Mouse (Mus musculus) kidney, adult 11 months (tissue): ENCODE results near the gene Cct8l1.

Source experiments
- DNase-seq: peaks from one replicate; pipeline ENCODE4 v3.0.0; 2022

Gene Cct8l1

GRCm38 (mm10) chr5:25530629-25531028 lies 14.8 kb downstream of the Cct8l1 start:
- DNase-seq, result no peak

DNA sequence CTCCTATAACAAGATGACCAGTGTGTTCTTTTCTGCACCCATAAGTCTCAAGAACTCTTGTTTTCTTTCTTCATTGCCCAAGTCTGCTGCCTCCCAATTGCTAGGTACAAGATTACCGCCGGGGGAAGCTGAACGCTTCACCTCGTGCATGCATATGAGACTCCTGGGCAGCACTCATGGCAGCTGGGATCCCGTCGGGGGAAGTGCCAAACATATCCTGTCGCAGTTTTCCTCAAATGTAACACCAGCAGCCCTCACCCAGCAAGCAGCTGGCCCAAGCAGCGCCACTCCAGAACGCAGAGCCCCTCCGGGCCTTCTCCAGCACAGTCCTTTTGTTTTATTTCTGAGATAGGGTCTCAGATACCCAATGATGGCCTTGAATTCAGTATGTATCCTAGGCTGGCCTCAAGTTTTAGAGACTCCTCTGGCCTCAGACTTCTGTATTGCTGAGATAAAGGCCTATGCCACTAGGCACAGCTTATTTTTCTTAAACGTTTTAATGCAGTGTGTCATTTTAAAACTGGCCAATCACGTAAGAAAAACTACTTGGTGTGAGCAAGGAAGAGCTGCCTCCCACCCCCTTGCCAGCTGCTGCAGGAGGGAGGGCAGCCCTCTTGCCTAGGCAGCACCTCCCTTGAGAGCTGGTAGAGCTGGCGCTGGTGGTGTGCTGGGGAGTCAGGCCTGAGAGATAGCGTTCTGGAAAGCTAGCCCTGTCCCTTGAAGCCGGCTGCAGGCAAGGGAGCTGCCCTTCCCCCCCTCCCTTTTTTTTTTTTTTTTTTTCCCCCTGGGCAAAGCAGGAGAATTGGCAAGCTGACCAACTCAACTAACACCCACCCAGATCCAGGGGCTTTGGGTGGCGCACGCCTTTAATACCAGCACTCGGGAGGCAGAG lies 16.6 kb downstream of the Cct8l1 start:
- no peak for DNase-seq

DNA sequence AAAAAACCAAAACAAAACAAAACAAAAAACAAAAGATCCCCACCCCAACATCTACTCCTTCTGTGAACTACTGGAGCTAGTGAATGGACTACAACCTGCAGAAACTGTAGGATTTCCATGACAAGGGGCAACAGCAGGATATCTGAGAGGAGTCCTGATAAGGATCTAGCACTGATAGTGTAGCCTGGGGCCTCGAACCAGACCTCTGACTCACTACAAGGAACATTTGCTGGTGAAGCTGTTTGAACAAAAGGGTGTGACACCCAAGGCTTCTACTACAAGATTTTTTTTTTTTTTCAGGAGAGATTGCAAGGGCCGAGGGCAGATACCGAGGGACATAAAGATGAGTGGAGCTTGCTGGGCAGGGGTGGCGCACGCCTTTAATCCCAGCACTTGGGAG lies 17.4 kb downstream of the Cct8l1 start:
- no peak for DNase-seq

DNA sequence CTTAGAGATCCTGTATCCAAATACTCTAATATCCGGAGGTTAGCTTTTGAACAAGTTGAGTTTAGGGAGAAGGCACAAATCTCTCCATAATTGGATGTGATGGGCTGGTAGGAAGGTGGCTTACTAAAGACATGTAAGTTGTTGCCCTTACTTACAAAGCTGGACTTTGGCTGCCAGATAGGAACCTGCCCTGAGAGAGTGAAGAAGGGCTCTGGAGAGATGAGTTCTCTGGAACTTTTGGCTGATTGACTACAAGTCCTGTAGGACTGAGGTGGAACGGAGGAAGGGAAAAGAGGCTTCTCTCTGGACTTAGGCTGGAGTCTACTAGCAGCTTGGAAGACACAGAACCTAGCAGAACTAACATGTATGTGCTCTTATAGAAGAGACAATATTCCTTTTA lies 19.7 kb downstream of the Cct8l1 start:
- no peak for DNase-seq

DNA sequence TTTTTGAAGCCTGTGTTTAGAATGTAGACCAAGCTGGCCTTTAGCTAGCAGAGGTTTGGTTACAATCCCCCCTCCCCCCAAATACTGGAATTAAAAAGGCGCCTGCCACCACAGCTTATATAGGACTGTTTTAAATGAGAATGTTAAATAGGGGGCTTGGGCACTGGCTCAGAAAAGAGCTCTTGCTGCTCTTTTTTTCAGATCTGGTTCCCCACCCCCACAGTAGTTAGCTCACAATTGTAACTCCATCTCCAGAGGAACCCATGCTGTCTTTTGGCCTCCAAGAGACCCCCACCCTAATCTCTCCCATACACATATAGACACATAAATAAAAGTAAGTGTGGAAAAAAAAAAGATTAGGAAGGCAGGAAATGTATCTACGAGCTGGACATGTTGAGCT lies 20.6 kb downstream of the Cct8l1 start:
- no peak for DNase-seq

DNA sequence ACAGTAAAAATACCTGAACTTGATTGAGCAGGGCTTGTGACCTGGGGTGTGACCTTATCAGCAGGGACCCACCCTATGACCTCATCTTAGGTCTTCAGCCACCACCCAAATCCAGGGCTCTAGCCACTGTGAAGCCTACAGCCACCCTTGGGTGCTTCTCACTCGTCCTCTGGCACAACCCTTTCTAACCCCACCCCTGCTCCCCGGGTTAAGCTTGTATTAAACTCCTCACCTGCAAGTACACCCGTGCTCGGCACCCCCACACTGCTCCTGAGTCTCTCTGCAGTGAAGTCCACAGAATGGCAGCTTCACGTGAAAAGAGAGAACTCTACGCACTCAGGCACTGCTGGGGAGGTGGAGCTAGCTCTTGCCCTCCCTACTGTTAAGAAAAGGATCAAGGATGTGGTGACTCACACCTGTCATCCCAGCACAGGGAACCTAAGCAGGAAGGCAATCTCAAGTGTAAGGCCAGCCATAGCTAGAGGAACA lies 21.1 kb downstream of the Cct8l1 start:
- DNase-seq, result no peak

GRCm38 (mm10) chr5:25540412-25540811 lies 24.5 kb downstream of the Cct8l1 start:
- no peak for DNase-seq

GRCm38 (mm10) chr5:25540921-25541320 lies 25.1 kb downstream of the Cct8l1 start:
- DNase-seq, result no peak

DNA sequence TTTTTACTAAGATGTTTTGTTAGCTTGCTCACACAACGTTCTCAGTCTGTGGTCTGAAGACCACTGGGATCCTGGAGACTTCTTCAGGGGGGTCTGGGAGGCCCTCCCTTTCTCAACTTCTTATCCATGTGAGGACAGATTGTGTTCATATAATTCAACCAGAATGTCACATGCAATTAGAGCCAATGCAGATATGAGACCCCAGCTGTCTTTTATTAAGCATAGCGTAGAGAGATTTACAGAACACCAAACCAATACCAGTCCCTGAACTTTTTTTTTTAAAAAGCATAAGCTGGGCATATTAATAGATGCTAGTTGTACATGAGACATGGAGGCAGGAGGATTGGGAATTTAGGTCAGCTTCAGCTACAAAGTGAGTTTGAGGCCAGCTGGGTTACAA lies 25.8 kb downstream of the Cct8l1 start:
- DNase-seq, result no peak

DNA sequence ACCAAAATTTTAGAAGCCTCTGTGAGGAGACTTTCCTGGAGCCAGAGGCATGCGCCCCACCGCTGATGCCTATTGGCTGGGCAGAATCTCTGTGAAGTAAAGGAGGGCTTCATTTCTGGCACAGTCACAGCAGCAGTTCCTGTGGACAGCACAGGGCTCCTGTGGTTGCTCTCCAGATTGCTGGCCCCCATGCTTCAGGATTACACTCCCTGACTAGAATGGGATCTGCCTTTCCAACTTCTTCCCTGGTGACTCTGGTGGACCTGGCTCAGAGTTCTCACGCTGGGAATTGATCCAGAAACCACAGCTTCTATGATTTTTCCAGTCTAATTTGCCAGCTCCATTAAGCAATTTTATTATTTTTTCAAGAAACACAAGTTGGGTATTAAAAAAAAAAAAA lies 28.2 kb downstream of the Cct8l1 start:
- DNase-seq, result no peak

DNA sequence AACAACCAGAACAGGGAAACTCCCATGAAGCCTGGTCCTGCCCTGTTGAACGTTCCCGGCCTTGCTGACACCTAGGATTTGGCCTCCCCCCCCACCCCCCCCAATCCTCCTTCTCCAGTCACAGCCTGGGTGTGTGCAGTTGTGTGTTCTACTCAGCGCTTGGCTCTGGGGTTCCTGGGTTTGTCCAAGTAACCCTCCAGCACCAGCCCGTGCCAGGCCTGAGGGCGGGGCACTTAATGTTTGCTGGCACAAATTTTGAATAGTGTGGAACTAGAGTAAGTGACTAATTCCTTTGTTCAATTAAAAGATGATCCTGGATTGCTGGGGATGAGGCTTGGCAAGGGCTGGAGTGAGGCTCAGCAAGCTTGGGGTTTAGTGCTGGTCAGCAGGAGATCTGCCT lies 28.7 kb downstream of the Cct8l1 start:
- DNase-seq, result no peak

DNA sequence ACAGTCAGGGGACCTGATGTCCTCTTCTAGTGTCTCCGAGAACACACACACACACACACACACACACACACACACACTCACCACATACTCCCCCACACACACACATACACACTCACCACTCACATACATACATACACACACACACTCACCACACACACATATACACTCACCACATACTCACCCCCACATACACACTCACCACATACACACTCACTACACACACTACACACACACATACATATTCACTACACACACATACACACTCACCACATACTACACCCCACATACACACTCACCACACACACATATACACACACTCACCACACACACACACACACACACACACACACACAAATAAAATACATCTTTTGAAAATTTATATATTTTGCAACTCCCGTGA lies 31.0 kb downstream of the Cct8l1 start:
- DNase-seq, result no peak

DNA sequence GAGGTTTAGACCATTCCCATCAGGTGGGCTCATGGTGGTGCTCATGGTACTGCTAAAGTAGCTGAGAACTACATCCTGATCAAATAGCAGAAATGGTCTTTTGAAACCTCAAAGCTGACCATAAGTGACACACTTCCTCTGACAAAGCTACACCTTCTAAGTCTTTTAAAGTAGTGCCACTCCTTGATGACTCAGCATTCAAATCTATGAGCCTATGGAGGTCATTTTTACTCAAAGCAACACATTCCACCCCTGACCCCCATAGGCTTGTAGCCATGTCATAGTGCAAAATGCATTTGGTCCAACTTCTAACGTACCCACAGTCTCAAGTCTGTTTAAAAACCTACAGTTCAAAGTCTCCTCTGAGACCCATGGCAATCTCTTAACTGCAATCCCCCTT lies 35.0 kb downstream of the Cct8l1 start:
- no peak for DNase-seq

GRCm38 (mm10) chr5:25554210-25554609 lies 38.3 kb downstream of the Cct8l1 start:
- no peak for DNase-seq

- no peak for DNase-seq
Observed at GRCm38 (mm10) chr5:25554689-25555088, 38.8 kb downstream of the Cct8l1 start.

DNA sequence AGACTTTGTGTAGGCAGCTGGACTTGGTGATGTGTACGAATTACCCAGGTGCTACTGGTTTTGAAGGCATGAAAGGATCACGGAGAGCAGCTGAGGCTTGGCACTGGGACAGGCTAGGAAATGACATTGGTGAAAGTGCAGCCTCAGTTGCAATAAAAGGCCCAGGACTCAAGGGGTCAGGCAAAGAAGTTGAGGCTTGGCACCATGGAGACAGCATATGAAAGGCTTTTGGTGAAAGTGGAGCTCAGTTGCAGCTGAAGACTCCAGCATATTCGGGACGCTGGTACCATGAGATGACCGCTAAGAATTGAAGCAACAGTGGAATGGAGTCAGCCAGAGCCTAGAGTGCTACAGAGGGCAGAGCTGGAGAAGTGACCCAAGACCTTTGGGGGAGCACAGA lies 39.8 kb downstream of the Cct8l1 start:
- no peak for DNase-seq

- no peak for DNase-seq
Observed at GRCm38 (mm10) chr5:25556363-25556762, 40.5 kb downstream of the Cct8l1 start.
